Mouse (Mus musculus): Measurements from ENCODE around the gene Arhgap19. TPM values are rescaled to one million over a fixed set of nuclear protein-coding genes. Genes with fewer than 3 reads are reported as not detected.
A peak's percentile ranks its signal among the peaks of the same experiment; 100 is the strongest.

Gene Arhgap19
- polyA plus RNA-seq, 1 experiment from 2014 or later, result 28.6 TPM

DNA sequence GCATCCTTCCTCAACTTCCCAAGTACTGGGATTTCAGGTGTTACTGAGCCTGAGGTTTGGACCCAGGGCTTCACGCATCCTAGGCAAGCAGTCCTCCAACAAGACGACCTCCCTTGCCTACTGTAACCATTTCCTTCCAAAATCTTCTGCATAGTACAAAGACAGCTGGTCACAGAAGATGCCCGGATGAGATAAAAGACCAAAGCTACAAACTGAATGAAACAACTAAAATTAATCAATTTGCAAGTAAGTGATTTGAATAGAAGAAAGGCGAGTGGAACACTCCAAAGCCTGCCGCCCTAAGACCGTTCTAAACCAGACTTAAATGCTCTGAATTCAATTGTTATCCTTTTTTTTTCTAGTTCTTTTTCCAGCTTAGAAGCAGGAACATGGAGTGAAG, 33.6 kb upstream of the Arhgap19 start:
- peaks cover 21% of the 10 kb centered on the region for H3K27me3 ChIP-seq (ENCODE audit: control insufficient read depth, insufficient read depth, low read depth, low read length)
- peaks cover 16% of the 10 kb centered on the region for H3K4me1 ChIP-seq (replicated peaks; ENCODE audit: control insufficient read depth, insufficient read depth, low read length)
- no peaks in the 10 kb centered on the region for H3K9me3 ChIP-seq (ENCODE audit: control insufficient read depth, low read length)
- ATAC-seq (ENCODE audit: low read depth), result no peak
- H3K4me2 ChIP-seq (ENCODE audit: low read depth, low read length), result no peak overlapping the region
- H3K4me3 ChIP-seq (ENCODE audit: low read length), result no peak overlapping the region
- no peak overlapping the region for H3K9ac ChIP-seq (ENCODE audit: low read length)
- no peaks in the 10 kb centered on the region for H3K36me3 ChIP-seq (ENCODE audit: control insufficient read depth, insufficient read depth, low read length)
- WGBS, result 55% methylated on average over 6 of the region's 6 CpGs
- H3K27ac ChIP-seq (ENCODE audit: low read length), result no peak overlapping the region

DNA sequence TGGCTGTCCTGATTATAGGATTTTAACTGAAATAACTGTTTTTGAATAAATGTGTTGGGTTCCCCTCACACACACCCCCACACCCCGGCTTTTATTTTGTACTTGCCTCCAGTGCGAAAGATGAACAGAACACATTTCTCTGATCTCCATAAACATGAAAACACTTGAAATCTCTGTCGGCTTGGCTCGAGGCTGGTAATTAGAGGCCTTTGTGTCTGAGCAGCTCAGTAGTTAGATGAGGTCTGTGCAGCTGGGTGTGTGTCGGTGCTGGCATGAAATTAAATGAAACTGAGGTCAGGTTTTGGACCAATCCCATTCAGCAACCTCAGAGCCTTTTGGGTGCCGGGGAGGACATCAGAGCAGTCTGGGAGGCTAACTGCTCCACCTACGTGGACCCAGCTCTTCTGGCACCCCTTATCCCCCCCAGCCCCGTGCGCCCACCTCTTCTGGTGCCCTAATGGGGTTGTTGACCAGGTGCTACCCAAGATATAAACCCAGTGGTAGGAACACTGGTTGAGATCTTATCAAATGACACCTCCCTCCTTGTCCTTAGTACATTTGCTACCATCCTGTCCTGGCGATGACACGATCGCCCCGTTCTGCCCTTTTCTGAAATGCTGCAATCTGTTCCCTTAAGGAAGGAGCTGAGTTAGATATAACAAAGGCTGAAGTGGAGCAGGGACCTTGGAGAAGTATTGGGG, 30.8 kb upstream of the Arhgap19 start:
- 77% methylated on average over 13 of the region's 13 CpGs for WGBS
- H3K9me3 ChIP-seq (ENCODE audit: control insufficient read depth, low read length), result no peaks in the 10 kb centered on the region
- no peak overlapping the region for H3K27ac ChIP-seq (ENCODE audit: low read length)
- peaks cover 18% of the 10 kb centered on the region for H3K4me1 ChIP-seq (replicated peaks; ENCODE audit: control insufficient read depth, insufficient read depth, low read length)
- H3K36me3 ChIP-seq (ENCODE audit: control insufficient read depth, insufficient read depth, low read length), result no peaks in the 10 kb centered on the region
- no peak overlapping the region for H3K9ac ChIP-seq (ENCODE audit: low read length)
- H3K4me3 ChIP-seq (ENCODE audit: low read length), result no peak overlapping the region
- H3K27me3 ChIP-seq (ENCODE audit: control insufficient read depth, insufficient read depth, low read depth, low read length), result peaks cover 17% of the 10 kb centered on the region
- H3K4me2 ChIP-seq (ENCODE audit: low read depth, low read length), result no peak overlapping the region
- ATAC-seq (ENCODE audit: low read depth), result no peak

DNA sequence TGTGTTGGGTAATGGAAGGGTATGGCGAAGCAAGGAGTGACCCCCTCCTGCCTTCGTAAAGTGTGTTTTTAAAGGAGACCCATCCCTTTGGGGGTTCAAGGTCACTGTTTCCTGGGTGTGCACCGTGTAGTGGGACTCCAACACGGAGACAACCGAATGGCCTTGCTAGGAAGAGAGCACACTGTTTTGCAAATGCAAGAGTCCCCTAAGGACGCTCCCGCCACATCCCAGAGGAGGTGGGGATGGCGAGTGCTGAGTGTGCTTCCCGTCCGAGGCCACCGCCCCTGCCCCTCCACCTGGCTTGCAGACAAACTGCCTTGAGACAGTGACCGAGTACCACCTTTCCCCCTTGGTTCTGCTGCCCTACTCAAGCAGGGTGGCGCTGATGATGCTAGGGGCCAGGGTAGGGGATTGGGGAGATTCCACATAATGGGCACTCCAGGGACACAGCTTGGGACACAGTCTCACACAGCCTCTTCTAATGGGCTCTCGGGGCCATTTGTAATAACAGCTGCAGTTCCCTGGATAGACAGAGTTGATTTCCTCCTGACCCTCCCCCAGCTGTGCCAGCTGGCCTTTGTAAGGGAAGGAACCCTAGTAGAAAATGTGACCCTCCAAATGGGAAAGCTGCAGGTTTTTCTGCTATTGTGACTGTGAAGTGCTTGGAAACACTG, 30.0 kb upstream of the Arhgap19 start:
- Histone ChIP-seq H3K4me1 (replicated peaks; ENCODE audit: control insufficient read depth, insufficient read depth, low read length) (peaks cover 18% of the 10 kb centered on the region), H3K9ac (ENCODE audit: low read length) (no peak overlapping the region), H3K4me2 (ENCODE audit: low read depth, low read length) (peak overlapping the region; percentile 98), H3K27me3 (ENCODE audit: control insufficient read depth, insufficient read depth, low read depth, low read length) (peaks cover 17% of the 10 kb centered on the region), H3K9me3 (ENCODE audit: control insufficient read depth, low read length) (no peaks in the 10 kb centered on the region), H3K36me3 (ENCODE audit: control insufficient read depth, insufficient read depth, low read length) (no peaks in the 10 kb centered on the region), H3K27ac (ENCODE audit: low read length) (no peak overlapping the region), H3K4me3 (ENCODE audit: low read length) (peak overlapping the region; percentile 71)
- no peak for ATAC-seq (ENCODE audit: low read depth)
- 17% methylated on average over 14 of the region's 14 CpGs for WGBS

DNA sequence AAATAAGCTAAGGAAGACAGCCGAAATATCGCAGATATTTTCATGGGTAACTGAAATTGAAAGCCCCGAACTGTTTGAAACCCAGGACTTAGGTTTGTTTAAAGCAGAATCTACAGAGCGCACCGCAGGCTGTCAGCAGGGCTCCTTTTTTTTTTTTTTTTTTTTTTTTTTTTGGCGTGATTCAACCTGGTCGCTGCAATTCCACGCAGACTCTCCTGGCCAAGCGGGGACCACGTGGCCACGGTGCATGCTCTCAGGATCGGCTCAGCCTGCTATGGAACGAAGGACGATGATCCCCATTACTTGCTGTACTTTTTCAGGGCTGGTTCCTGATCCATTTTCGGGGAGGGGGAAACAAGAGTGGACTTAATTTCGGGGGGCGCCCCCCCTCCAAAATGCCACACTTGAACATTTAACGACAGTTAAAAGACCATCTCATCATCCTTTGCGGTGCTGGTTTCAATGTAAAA, 29.3 kb upstream of the Arhgap19 start:
- peaks cover 18% of the 10 kb centered on the region for H3K4me1 ChIP-seq (replicated peaks; ENCODE audit: control insufficient read depth, insufficient read depth, low read length)
- H3K9me3 ChIP-seq (ENCODE audit: control insufficient read depth, low read length), result no peaks in the 10 kb centered on the region
- peak overlapping the region; percentile 77 for H3K9ac ChIP-seq (ENCODE audit: low read length)
- ATAC-seq (ENCODE audit: low read depth), result no peak
- peaks cover 17% of the 10 kb centered on the region for H3K27me3 ChIP-seq (ENCODE audit: control insufficient read depth, insufficient read depth, low read depth, low read length)
- no peak overlapping the region for H3K27ac ChIP-seq (ENCODE audit: low read length)
- H3K36me3 ChIP-seq (ENCODE audit: control insufficient read depth, insufficient read depth, low read length), result no peaks in the 10 kb centered on the region
- peak overlapping the region; percentile 71 for H3K4me3 ChIP-seq (ENCODE audit: low read length)
- peak overlapping the region; percentile 98 for H3K4me2 ChIP-seq (ENCODE audit: low read depth, low read length)
- 2% methylated on average over 19 of the region's 19 CpGs for WGBS

DNA sequence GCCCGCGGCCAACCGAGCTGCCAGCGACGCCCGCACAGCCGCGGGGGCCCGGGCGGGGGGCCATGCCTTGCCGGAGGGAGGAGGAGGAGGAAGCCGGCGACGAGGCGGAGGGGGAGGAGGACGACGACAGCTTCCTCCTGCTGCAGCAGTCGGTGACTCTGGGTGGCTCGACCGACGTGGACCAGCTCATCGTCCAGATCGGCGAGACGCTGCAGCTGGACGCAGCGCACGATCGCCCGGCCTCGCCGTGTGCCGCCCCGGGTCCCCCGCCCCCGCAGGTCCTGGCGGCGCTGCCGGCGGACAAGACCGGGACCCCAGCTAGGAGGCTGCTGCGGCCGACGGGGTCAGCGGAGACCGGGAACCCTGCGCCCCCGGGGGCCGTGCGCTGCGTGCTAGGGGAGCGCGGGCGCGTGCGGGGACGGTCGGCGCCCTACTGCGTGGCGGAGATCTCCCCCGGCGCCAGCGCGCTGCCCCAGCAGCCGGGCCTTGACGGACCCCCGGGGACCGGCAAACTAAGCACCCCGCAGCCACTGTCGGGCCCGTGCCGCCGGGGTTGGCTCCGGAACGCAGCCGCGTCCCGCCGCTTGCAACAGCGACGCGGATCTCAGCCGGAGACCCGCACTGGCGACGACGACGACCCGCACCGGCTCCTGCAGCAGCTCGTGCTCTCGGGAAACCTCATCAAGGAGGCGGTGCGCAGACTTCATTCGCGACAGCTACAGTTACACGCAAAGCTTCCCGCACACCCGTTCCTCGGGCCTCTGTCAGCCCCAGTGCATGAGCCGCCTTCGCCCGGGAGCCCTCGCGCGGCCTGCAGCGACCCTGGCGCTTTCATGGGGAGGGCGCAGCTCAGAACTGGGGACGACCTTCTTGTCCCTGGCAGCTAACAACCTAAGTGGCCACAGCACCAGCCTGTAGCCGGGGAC, 28.5 kb upstream of the Arhgap19 start:
- Histone ChIP-seq H3K27me3 (ENCODE audit: control insufficient read depth, insufficient read depth, low read depth, low read length) (peaks cover 17% of the 10 kb centered on the region), H3K9me3 (ENCODE audit: control insufficient read depth, low read length) (no peaks in the 10 kb centered on the region), H3K4me1 (replicated peaks; ENCODE audit: control insufficient read depth, insufficient read depth, low read length) (peaks cover 13% of the 10 kb centered on the region), H3K27ac (ENCODE audit: low read length) (peak overlapping the region; percentile 67), H3K9ac (ENCODE audit: low read length) (peak overlapping the region; percentile 77), H3K36me3 (ENCODE audit: control insufficient read depth, insufficient read depth, low read length) (no peaks in the 10 kb centered on the region), H3K4me2 (ENCODE audit: low read depth, low read length) (peak overlapping the region; percentile 98), H3K4me3 (ENCODE audit: low read length) (peak overlapping the region; percentile 71)
- peak; percentile 73 for ATAC-seq (ENCODE audit: low read depth)
- WGBS, result under 1% methylated on average over 89 of the region's 112 CpGs

DNA sequence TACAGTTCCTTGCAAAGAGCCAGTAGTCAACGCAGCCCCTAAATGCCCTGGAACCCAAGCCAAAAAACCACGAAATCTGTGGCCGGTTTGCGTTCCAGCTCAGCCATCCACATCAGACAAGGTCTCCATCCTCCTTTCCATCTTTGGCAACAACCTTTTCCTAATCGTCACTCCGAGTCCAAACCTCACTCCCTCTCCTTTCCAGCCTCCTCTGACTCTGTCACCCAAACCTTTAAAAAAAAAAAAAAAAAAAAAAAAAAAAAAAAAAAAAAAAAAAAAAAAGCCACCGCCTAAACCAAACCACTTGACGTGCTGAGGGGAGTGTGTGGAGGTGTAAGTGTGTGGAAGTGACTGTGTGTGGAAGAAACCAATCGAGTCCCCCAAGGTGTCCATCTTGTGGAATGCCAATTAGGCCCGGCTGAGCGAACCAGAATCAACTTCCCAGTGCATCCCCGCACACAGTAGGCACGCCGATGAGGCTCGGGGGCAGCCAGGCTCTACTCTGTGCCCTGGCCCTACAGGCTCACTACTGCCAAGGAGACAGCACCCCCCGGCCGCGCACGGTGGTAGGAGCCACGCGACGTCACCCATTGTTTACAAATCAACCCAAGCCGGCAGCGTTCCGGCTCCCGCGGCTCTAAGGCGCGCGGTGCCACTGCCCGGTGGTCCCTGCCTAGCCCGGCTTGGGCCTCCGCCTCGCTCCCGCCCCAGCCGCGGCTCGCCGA, 27.7 kb upstream of the Arhgap19 start, which contains the start of gene Frat1:
Frat1 (plus strand) TSS at position 590 of the 725 bp plus-strand sequence.
- H3K4me3 ChIP-seq (ENCODE audit: low read length), result peak within 1 kb of the TSS; percentile 71
- ATAC-seq (ENCODE audit: low read depth), result peak; percentile 95
- peak within 1 kb of the TSS; percentile 98 for H3K4me2 ChIP-seq (ENCODE audit: low read depth, low read length)
- no peaks in the 10 kb centered on the region for H3K36me3 ChIP-seq (ENCODE audit: control insufficient read depth, insufficient read depth, low read length)
- H3K9ac ChIP-seq (ENCODE audit: low read length), result peak within 1 kb of the TSS; percentile 77
- under 1% methylated on average over 37 of the region's 39 CpGs for WGBS
- peaks cover 13% of the 10 kb centered on the region for H3K4me1 ChIP-seq (replicated peaks; ENCODE audit: control insufficient read depth, insufficient read depth, low read length)
- H3K9me3 ChIP-seq (ENCODE audit: control insufficient read depth, low read length), result no peaks in the 10 kb centered on the region
- H3K27ac ChIP-seq (ENCODE audit: low read length), result peak within 1 kb of the TSS; percentile 89
- peaks cover 17% of the 10 kb centered on the region for H3K27me3 ChIP-seq (ENCODE audit: control insufficient read depth, insufficient read depth, low read depth, low read length)

DNA sequence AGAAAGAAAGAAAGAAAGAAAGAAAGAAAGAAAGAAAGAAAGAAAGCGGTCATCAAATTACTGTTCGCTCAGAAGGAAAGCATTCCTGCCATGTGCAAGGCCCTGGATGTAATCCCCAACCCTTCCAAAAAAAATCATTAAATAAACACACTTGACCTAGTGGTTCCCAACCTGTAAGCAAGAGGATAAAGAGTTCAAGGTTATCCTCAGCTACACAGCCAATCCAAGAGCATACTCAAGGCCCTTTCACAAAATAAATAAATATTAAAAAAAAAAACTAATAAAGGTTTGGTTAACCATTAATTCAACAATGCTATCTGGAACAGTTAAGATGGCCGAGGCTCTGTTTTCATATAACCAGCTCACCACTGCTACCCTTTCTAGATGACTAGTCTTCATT, 27.1 kb upstream of the Arhgap19 start:
- no peak overlapping the region for H3K9ac ChIP-seq (ENCODE audit: low read length)
- ATAC-seq (ENCODE audit: low read depth), result no peak
- H3K27me3 ChIP-seq (ENCODE audit: control insufficient read depth, insufficient read depth, low read depth, low read length), result peaks cover 17% of the 10 kb centered on the region
- peaks cover 13% of the 10 kb centered on the region for H3K4me1 ChIP-seq (replicated peaks; ENCODE audit: control insufficient read depth, insufficient read depth, low read length)
- 54% methylated on average over 3 of the region's 3 CpGs for WGBS
- peak overlapping the region; percentile 71 for H3K4me3 ChIP-seq (ENCODE audit: low read length)
- peak overlapping the region; percentile 98 for H3K4me2 ChIP-seq (ENCODE audit: low read depth, low read length)
- H3K9me3 ChIP-seq (ENCODE audit: control insufficient read depth, low read length), result no peaks in the 10 kb centered on the region
- H3K36me3 ChIP-seq (ENCODE audit: control insufficient read depth, insufficient read depth, low read length), result no peaks in the 10 kb centered on the region
- H3K27ac ChIP-seq (ENCODE audit: low read length), result peak overlapping the region; percentile 41; the same call in 1 of the 2 replicates

DNA sequence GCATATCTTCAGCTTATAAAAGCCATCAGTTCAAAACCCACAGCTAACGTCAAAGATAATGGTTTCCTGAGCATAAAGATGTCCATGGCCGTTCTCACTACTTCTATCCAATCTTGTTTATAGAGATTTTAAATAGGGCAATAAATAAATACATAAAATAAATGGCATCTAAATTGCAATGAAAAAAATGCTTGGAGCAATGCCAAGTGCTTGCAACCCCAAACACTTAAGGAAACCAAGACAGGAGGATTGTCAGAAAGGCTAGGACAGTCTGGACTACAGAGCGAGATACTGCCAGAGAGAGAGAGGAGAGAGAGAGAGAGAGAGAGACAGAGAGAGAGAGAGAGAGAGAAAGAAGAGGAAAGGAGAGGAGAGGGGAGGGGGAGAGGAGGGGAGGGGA, 24.7 kb upstream of the Arhgap19 start:
- H3K9ac ChIP-seq (ENCODE audit: low read length), result no peak overlapping the region
- no peak overlapping the region for H3K27ac ChIP-seq (ENCODE audit: low read length)
- no peaks in the 10 kb centered on the region for H3K9me3 ChIP-seq (ENCODE audit: control insufficient read depth, low read length)
- H3K36me3 ChIP-seq (ENCODE audit: control insufficient read depth, insufficient read depth, low read length), result no peaks in the 10 kb centered on the region
- no peak overlapping the region for H3K4me2 ChIP-seq (ENCODE audit: low read depth, low read length)
- peaks cover 7% of the 10 kb centered on the region for H3K4me1 ChIP-seq (replicated peaks; ENCODE audit: control insufficient read depth, insufficient read depth, low read length)
- H3K27me3 ChIP-seq (ENCODE audit: control insufficient read depth, insufficient read depth, low read depth, low read length), result peaks cover under 1% of the 10 kb centered on the region; the same call in 1 of the 2 replicates
- no peak for ATAC-seq (ENCODE audit: low read depth)
- 58% methylated on average over 3 of the region's 3 CpGs for WGBS
- no peak overlapping the region for H3K4me3 ChIP-seq (ENCODE audit: low read length)
